Mouse (Mus musculus) MEL (cell line): Measurements from ENCODE around the gene Actr3. TPM values are rescaled to one million over a fixed set of nuclear protein-coding genes. Genes with fewer than 3 reads are reported as not detected.

Experiments
- DNase-seq: peaks from one replicate; pipeline ENCODE4 v3.0.0; 2011; ENCODE audit warnings: low read depth, low spot score
- H3K27ac ChIP-seq: 2 replicates; pipeline ENCODE4 v1.5.1; 2012; ENCODE audit warnings: low read depth, mild to moderate bottlenecking, control low read depth, low read length, moderate library complexity; ENCODE audit not compliant: control insufficient read depth
- H3K27me3 ChIP-seq, 2 experiments: fragments of 150-350 bp in 1 of 2; sonication (generic) in 1 of 2; 2 replicates each; pipeline ENCODE4 v1.6.1; 2012; ENCODE audit warnings: low read length in 2 of 2, mild to moderate bottlenecking in 2 of 2, improper control_type of control experiment in 1 of 2, moderate library complexity in 1 of 2; ENCODE audit not compliant: insufficient read depth in 2 of 2, control insufficient read depth in 1 of 2
- H3K36me3 ChIP-seq, 2 experiments: 2 replicates each; pipeline ENCODE4 v1.6.1; 2012 to 2014; ENCODE audit warnings: low read length in 2 of 2, improper control_type of control experiment in 1 of 2, inconsistent platforms in 1 of 2, mild to moderate bottlenecking in 1 of 2; ENCODE audit not compliant: insufficient read depth in 2 of 2, control insufficient read depth in 1 of 2
- H3K4me1 ChIP-seq, 2 experiments: fragments of 150-350 bp in 1 of 2; sonication (generic) in 1 of 2; 2 replicates each; pipeline ENCODE4 v1.6.1; 2012; ENCODE audit warnings: low read length in 2 of 2, improper control_type of control experiment in 1 of 2, mild to moderate bottlenecking in 1 of 2; ENCODE audit not compliant: insufficient read depth in 2 of 2, control insufficient read depth in 1 of 2
- H3K4me3 ChIP-seq, 2 experiments: fragments of 150-350 bp in 1 of 2; sonication (generic) in 1 of 2; 2 replicates each; pipeline ENCODE4 v1.5.1; 2012; ENCODE audit warnings: low read depth in 2 of 2, low read length in 2 of 2, mild to moderate bottlenecking in 2 of 2, moderate library complexity in 2 of 2, control low read depth in 1 of 2, improper control_type of control experiment in 1 of 2; ENCODE audit not compliant: control insufficient read depth in 1 of 2, insufficient read depth in 1 of 2
- H3K79me2 ChIP-seq: 2 replicates; pipeline ENCODE4 v1.6.1; 2012; ENCODE audit warnings: mild to moderate bottlenecking, low read length, moderate library complexity; ENCODE audit not compliant: control insufficient read depth, poor library complexity, insufficient read depth
- H3K9ac ChIP-seq: 2 replicates; pipeline ENCODE4 v1.6.1; 2012; ENCODE audit warnings: low read depth, mild to moderate bottlenecking, control low read depth, low read length, moderate library complexity; ENCODE audit not compliant: control insufficient read depth, poor library complexity, severe bottlenecking
- H3K9me3 ChIP-seq: fragments of 150-350 bp; sonication (generic); replicated peaks from 2 replicates; pipeline ENCODE4 v1.6.1; 2012; ENCODE audit warnings: mild to moderate bottlenecking, low read length, improper control_type of control experiment, moderate library complexity; ENCODE audit not compliant: insufficient read depth
- BHLHE40 ChIP-seq: IDR thresholded peaks from 2 replicates; pipeline ENCODE4 v1.6.1; 2012; ENCODE audit warnings: low read depth, mild to moderate bottlenecking, inconsistent platforms, low read length, improper control_type of control experiment, borderline replicate concordance
- CHD1 ChIP-seq: IDR thresholded peaks from 2 replicates; pipeline ENCODE4 v1.6.1; 2012; ENCODE audit warnings: low read depth, mild to moderate bottlenecking, inconsistent platforms, low read length, improper control_type of control experiment
- CHD2 ChIP-seq: IDR thresholded peaks from 2 replicates; pipeline ENCODE4 v1.6.1; 2011; ENCODE audit warnings: low read length, improper control_type of control experiment
- CTCF ChIP-seq, 3 experiments: IDR thresholded peaks in 2 of 3; conservative IDR thresholded peaks in 1 of 3; 2 replicates each; pipeline ENCODE4 v1.5.1; 2011 to 2012; ENCODE audit warnings: low read length in 3 of 3, low read depth in 2 of 3, mild to moderate bottlenecking in 2 of 3, improper control_type of control experiment in 1 of 3, inconsistent platforms in 1 of 3, mixed read lengths in 1 of 3, moderate library complexity in 1 of 3; ENCODE audit not compliant: control insufficient read depth in 1 of 3, insufficient read depth in 1 of 3, poor library complexity in 1 of 3, severe bottlenecking in 1 of 3
- E2F4 ChIP-seq: IDR thresholded peaks from 2 replicates; pipeline ENCODE4 v1.6.1; 2011; ENCODE audit warnings: low read depth, low read length, improper control_type of control experiment, borderline replicate concordance
- ELF1 ChIP-seq: IDR thresholded peaks from 2 replicates; pipeline ENCODE4 v1.6.1; 2014; ENCODE audit warnings: low read depth, mild to moderate bottlenecking, inconsistent platforms, low read length, improper control_type of control experiment, moderate library complexity
- EP300 ChIP-seq, 2 experiments: IDR thresholded peaks; 2 replicates each; pipeline ENCODE4 v1.6.1; 2011; ENCODE audit warnings: improper control_type of control experiment in 2 of 2, low read length in 2 of 2, low read depth in 1 of 2, mild to moderate bottlenecking in 1 of 2
- ETS1 ChIP-seq: IDR thresholded peaks from 2 replicates; pipeline ENCODE4 v1.6.1; 2012; ENCODE audit warnings: low read depth, mild to moderate bottlenecking, inconsistent platforms, low read length, improper control_type of control experiment, moderate library complexity
- GABPA ChIP-seq: IDR thresholded peaks from 2 replicates; pipeline ENCODE4 v1.6.1; 2012; ENCODE audit warnings: low read depth, mild to moderate bottlenecking, inconsistent platforms, low read length, improper control_type of control experiment, moderate library complexity
- GATA1 ChIP-seq: IDR thresholded peaks from 2 replicates; pipeline ENCODE4 v1.6.1; 2011; ENCODE audit warnings: low read depth, low read length, improper control_type of control experiment
- HCFC1 ChIP-seq: IDR thresholded peaks from 2 replicates; pipeline ENCODE4 v1.6.1; 2012; ENCODE audit warnings: low read depth, mild to moderate bottlenecking, inconsistent platforms, low read length, improper control_type of control experiment, moderate library complexity
- JUND ChIP-seq: IDR thresholded peaks from 2 replicates; pipeline ENCODE4 v1.6.1; 2011; ENCODE audit warnings: low read depth, mild to moderate bottlenecking, improper control_type of control experiment, low read length
- MAFK ChIP-seq: IDR thresholded peaks from 2 replicates; pipeline ENCODE4 v1.6.1; 2011; ENCODE audit warnings: low read depth, mild to moderate bottlenecking, low read length, improper control_type of control experiment, borderline replicate concordance
- MAX ChIP-seq: IDR thresholded peaks from 2 replicates; pipeline ENCODE4 v1.6.1; 2011; ENCODE audit warnings: low read length, improper control_type of control experiment
- MAZ ChIP-seq: IDR thresholded peaks from 2 replicates; pipeline ENCODE4 v1.6.1; 2012; ENCODE audit warnings: low read depth, mild to moderate bottlenecking, inconsistent platforms, low read length, improper control_type of control experiment
- MEF2A ChIP-seq: IDR thresholded peaks from 2 replicates; pipeline ENCODE4 v1.6.1; 2014; ENCODE audit warnings: low read depth, mild to moderate bottlenecking, inconsistent platforms, low read length, improper control_type of control experiment; ENCODE audit not compliant: poor library complexity, insufficient replicate concordance, severe bottlenecking; ENCODE audit errors: extremely low read depth
- MXI1 ChIP-seq: IDR thresholded peaks from 2 replicates; pipeline ENCODE4 v1.6.1; 2011; ENCODE audit warnings: mild to moderate bottlenecking, low read depth, low read length, improper control_type of control experiment
- MYC ChIP-seq: IDR thresholded peaks from 2 replicates; pipeline ENCODE4 v1.6.1; 2011; ENCODE audit warnings: low read depth, mild to moderate bottlenecking, low read length, improper control_type of control experiment, moderate library complexity
- NELFE ChIP-seq: IDR thresholded peaks from 2 replicates; pipeline ENCODE4 v1.6.1; 2011; ENCODE audit warnings: low read depth, low read length, improper control_type of control experiment
- NRF1 ChIP-seq: IDR thresholded peaks from 2 replicates; pipeline ENCODE4 v1.6.1; 2014; ENCODE audit warnings: low read depth, mild to moderate bottlenecking, inconsistent platforms, low read length, improper control_type of control experiment, moderate library complexity; ENCODE audit not compliant: poor library complexity, insufficient read depth, severe bottlenecking
- POLR2A ChIP-seq, 2 experiments: IDR thresholded peaks; 2 replicates each; pipeline ENCODE4 v1.6.1; 2011 to 2012; ENCODE audit warnings: low read length in 2 of 2, mild to moderate bottlenecking in 2 of 2, control low read depth in 1 of 2, improper control_type of control experiment in 1 of 2, low read depth in 1 of 2, moderate library complexity in 1 of 2; ENCODE audit not compliant: control insufficient read depth in 1 of 2, insufficient read depth in 1 of 2, poor library complexity in 1 of 2
- POLR2AphosphoS2 ChIP-seq: IDR thresholded peaks from 2 replicates; pipeline ENCODE4 v1.6.1; 2011; ENCODE audit warnings: low read length, improper control_type of control experiment
- POLR2AphosphoS5 ChIP-seq: IDR thresholded peaks from 2 replicates; pipeline ENCODE4 v1.6.1; 2012; ENCODE audit warnings: low read depth, borderline replicate concordance, mild to moderate bottlenecking, inconsistent platforms, low read length, moderate library complexity, mixed read lengths
- RAD21 ChIP-seq: IDR thresholded peaks from 2 replicates; pipeline ENCODE4 v1.6.1; 2011; ENCODE audit warnings: mild to moderate bottlenecking, low read depth, low read length, improper control_type of control experiment
- RCOR1 ChIP-seq: IDR thresholded peaks from 2 replicates; pipeline ENCODE4 v1.6.1; 2012; ENCODE audit warnings: low read depth, mild to moderate bottlenecking, inconsistent platforms, low read length, improper control_type of control experiment
- SIN3A ChIP-seq: IDR thresholded peaks from 2 replicates; pipeline ENCODE4 v1.6.1; 2012; ENCODE audit warnings: low read length, improper control_type of control experiment, inconsistent platforms
- SMC3 ChIP-seq: IDR thresholded peaks from 2 replicates; pipeline ENCODE4 v1.6.1; 2011; ENCODE audit warnings: low read depth, low read length, improper control_type of control experiment
- TAL1 ChIP-seq: IDR thresholded peaks from 2 replicates; pipeline ENCODE4 v1.6.1; 2012; ENCODE audit warnings: mild to moderate bottlenecking, inconsistent platforms, low read length, moderate library complexity, mixed read lengths
- TBP ChIP-seq: IDR thresholded peaks from 2 replicates; pipeline ENCODE4 v1.8.0; 2011; ENCODE audit warnings: low read depth, low read length, improper control_type of control experiment
- TCF12 ChIP-seq: IDR thresholded peaks from 2 replicates; pipeline ENCODE4 v1.6.1; 2014; ENCODE audit warnings: low read depth, mild to moderate bottlenecking, inconsistent platforms, low read length, improper control_type of control experiment, moderate library complexity
- USF1 ChIP-seq: IDR thresholded peaks from 2 replicates; pipeline ENCODE4 v1.6.1; 2014; ENCODE audit warnings: low read depth, mild to moderate bottlenecking, inconsistent platforms, low read length, improper control_type of control experiment, moderate library complexity
- USF2 ChIP-seq, 2 experiments: IDR thresholded peaks; 2 replicates each; pipeline ENCODE4 v1.6.1; 2011 to 2012; ENCODE audit warnings: improper control_type of control experiment in 2 of 2, low read length in 2 of 2, borderline replicate concordance in 1 of 2, inconsistent platforms in 1 of 2, low read depth in 1 of 2, mild to moderate bottlenecking in 1 of 2; ENCODE audit not compliant: insufficient read depth in 1 of 2
- ZC3H11A ChIP-seq: IDR thresholded peaks from 2 replicates; pipeline ENCODE4 v1.6.1; 2012; ENCODE audit warnings: low read depth, mild to moderate bottlenecking, inconsistent platforms, low read length, improper control_type of control experiment
- ZMIZ1 ChIP-seq: IDR thresholded peaks from 2 replicates; pipeline ENCODE4 v1.6.1; 2012; ENCODE audit warnings: low read depth, mild to moderate bottlenecking, inconsistent platforms, low read length, improper control_type of control experiment, moderate library complexity
- ZNF384 ChIP-seq: IDR thresholded peaks from 2 replicates; pipeline ENCODE4 v1.6.1; 2012; ENCODE audit warnings: low read depth, mild to moderate bottlenecking, inconsistent platforms, low read length, improper control_type of control experiment
- polyA plus RNA-seq, 2 experiments: library from polyadenylated mRNA; stranded (reverse) in 1 of 2; unstranded in 1 of 2; fragments of >175 nt in 1 of 2; fragments of >200 nt in 1 of 2; gene quantifications; 2 replicates each; pipeline versions ENCODE4 v1.2.1 to v1.2.4; 2012; ENCODE audit warnings: low replicate concordance in 2 of 2, low read depth in 1 of 2; ENCODE audit not compliant: insufficient read length in 2 of 2, insufficient read depth in 1 of 2, missing spikeins in 1 of 2
- total RNA-seq: library from RNA; depleted of rRNA; stranded (reverse); fragments of 300-350 nt; gene quantifications from 2 replicates; pipeline ENCODE4 v1.2.3, GENCODE M21; 2012

Gene Actr3
- total and polyA plus RNA-seq, 3 experiments, result 154 to 211 TPM; not detected in 1

- Histone ChIP-seq H3K4me3 (no peak overlapping the region), H3K36me3 (peaks cover 0 to 20% of the 10 kb centered on the region in 2 experiments; a peak in 2 of 4 replicates), H3K27ac (no peak overlapping the region), H3K9ac (no peak overlapping the region), H3K4me1 (peaks cover 6 to 35% of the 10 kb centered on the region in 2 experiments), H3K9me3 (no peaks in the 10 kb centered on the region), H3K79me2 (no peaks in the 10 kb centered on the region), H3K27me3 (no peaks in the 10 kb centered on the region)
- TF ChIP-seq TCF12 (0 out of 2 replicates have a peak, but pooled peaks have one; percentile 12), CHD1 (no peak), RCOR1 (peak; percentile 62), MAX (no peak), USF2 (IDR thresholded peaks at IDR 0.05; ENCODE audit: borderline replicate concordance in 1 of 2, insufficient read depth in 1 of 2, low read depth in 1 of 2, low read length in 2 of 2) (no peak), USF1 (no peak), BHLHE40 (no peak), ELF1 (0 out of 2 replicates have a peak, but pooled peaks have one; percentile 12), NRF1 (no peak), JUND (no peak), GABPA (no peak), E2F4 (no peak), CHD2 (no peak), POLR2A (IDR thresholded peaks at IDR 0.05; ENCODE audit: control insufficient read depth in 1 of 2, insufficient read depth in 1 of 2, low read depth in 1 of 2, low read length in 2 of 2, poor library complexity in 1 of 2) (no peak), HCFC1 (no peak), ZNF384 (no peak), POLR2AphosphoS2 (no peak), SMC3 (no peak), MYC (no peak), MAZ (no peak), MXI1 (no peak), EP300 (IDR thresholded peaks at IDR 0.05; ENCODE audit: low read depth in 1 of 2, low read length in 2 of 2) (peak; percentile 36 to 55; a peak in 2 of 4 replicates), SIN3A (no peak), ZMIZ1 (no peak), ZC3H11A (no peak), ETS1 (peak; percentile 57; the same call in 1 of the 2 replicates), TAL1 (no peak; the same call in 1 of the 2 replicates), CTCF (IDR thresholded peaks at IDR 0.05 in 2 of 3, conservative IDR thresholded peaks at IDR 0.05 in 1 of 3; ENCODE audit: control insufficient read depth in 1 of 3, insufficient read depth in 1 of 3, low read depth in 2 of 3, low read length in 3 of 3, poor library complexity in 1 of 3, severe bottlenecking in 1 of 3) (no peak), MAFK (no peak), MEF2A (no peak), GATA1 (peak; percentile 65), NELFE (no peak), POLR2AphosphoS5 (no peak), TBP (no peak), RAD21 (no peak)
- peak; percentile 71 for DNase-seq
These were observed 43.1 kb upstream of the Actr3 start for GRCm38 (mm10) chr1:125478588-125478987.
